Mouse (Mus musculus) bone marrow macrophage, adult 2 months (primary cell): ENCODE measurements around the gene Gm42715. TPM values are rescaled to one million over a fixed set of nuclear protein-coding genes. Genes with fewer than 3 reads are reported as not detected.

Experiments
- H3K27ac ChIP-seq: 2 replicates; pipeline ENCODE4 v1.5.1; 2012; ENCODE audit warnings: low read depth, low read length; ENCODE audit not compliant: insufficient read depth
- H3K4me1 ChIP-seq: 2 replicates; pipeline ENCODE4 v1.6.1; 2012; ENCODE audit warnings: low read length; ENCODE audit not compliant: control insufficient read depth, insufficient read depth
- H3K4me3 ChIP-seq: 2 replicates; pipeline ENCODE4 v1.5.1; 2012; ENCODE audit warnings: mild to moderate bottlenecking, low read length, moderate library complexity; ENCODE audit not compliant: insufficient read depth
- CTCF ChIP-seq: IDR thresholded peaks from 2 replicates; pipeline ENCODE4 v1.5.1; 2012; ENCODE audit warnings: low read depth, mild to moderate bottlenecking, low read length, moderate library complexity
- POLR2A ChIP-seq: IDR thresholded peaks from 2 replicates; pipeline ENCODE4 v1.6.1; 2012; ENCODE audit warnings: mild to moderate bottlenecking, low read depth, low read length, borderline replicate concordance
- polyA plus RNA-seq: library from polyadenylated mRNA; stranded (reverse); fragments of >200 nt; gene quantifications from 2 replicates; pipeline ENCODE4 v1.2.4, GENCODE M21; 2012; ENCODE audit not compliant: missing spikeins, insufficient read depth, insufficient read length

Gm42715 gene
- 4.7 and 6.2 TPM in 2 replicates for polyA plus RNA-seq

- TF ChIP-seq CTCF (no peak), POLR2A (no peak)
- H3K27ac ChIP-seq: no peak within 1 kb of the TSS
- H3K4me3 ChIP-seq: no peak within 1 kb of the TSS
Measured at GRCm38 (mm10) chr7:127519284-127519683, at the start of gene Gm42715. Gene Gm42715 (plus strand): TSS chr7:127519584.

GRCm38 (mm10) chr7:127470011-127470715 is 49.2 kb upstream of the Gm42715 start:
- peak overlapping the region; percentile 80 for H3K27ac ChIP-seq
- peaks cover 4% of the 10 kb centered on the region for H3K4me1 ChIP-seq
- H3K4me3 ChIP-seq: peak overlapping the region; percentile 58
- TF ChIP-seq POLR2A (no peak), CTCF (no peak)

More at GRCm38 (mm10) chr7:127519284-127519683, at the start of gene Gm42715:
- H3K4me1 ChIP-seq: peaks cover 2% of the 10 kb centered on the region

GRCm38 (mm10) chr7:127470743-127471645 is 48.4 kb upstream of the Gm42715 start:
- TF ChIP-seq CTCF: no peak
- TF ChIP-seq POLR2A: peak; percentile 15; the same call in 1 of the 2 replicates
- Histone ChIP-seq H3K27ac (peak overlapping the region; percentile 94), H3K4me1 (peaks cover 4% of the 10 kb centered on the region), H3K4me3 (peak overlapping the region; percentile 73)

- H3K4me3 ChIP-seq: peak overlapping the region; percentile 73
- TF ChIP-seq POLR2A: no peak
- TF ChIP-seq CTCF: peak; percentile 30; the same call in 1 of the 2 replicates
- H3K4me1 ChIP-seq: peaks cover 6% of the 10 kb centered on the region
- H3K27ac ChIP-seq: peak overlapping the region; percentile 94
Measured at GRCm38 (mm10) chr7:127471646-127472010, 47.8 kb upstream of the Gm42715 start.

GRCm38 (mm10) chr7:127472060-127472459 is 47.3 kb upstream of the Gm42715 start:
- H3K27ac ChIP-seq: peak overlapping the region; percentile 94
- TF ChIP-seq CTCF: no peak
- no peak for TF ChIP-seq POLR2A
- H3K4me3 ChIP-seq: peak overlapping the region; percentile 73
- H3K4me1 ChIP-seq: peaks cover 8% of the 10 kb centered on the region

GRCm38 (mm10) chr7:127473705-127474104 is 45.7 kb upstream of the Gm42715 start:
- peaks cover 8% of the 10 kb centered on the region for H3K4me1 ChIP-seq
- no peak overlapping the region for H3K4me3 ChIP-seq
- H3K27ac ChIP-seq: no peak overlapping the region
- no peak for TF ChIP-seq CTCF
- no peak for TF ChIP-seq POLR2A

GRCm38 (mm10) chr7:127474378-127475070 is 44.9 kb upstream of the Gm42715 start:
- TF ChIP-seq CTCF (no peak), POLR2A (no peak)
- Histone ChIP-seq H3K4me3 (no peak overlapping the region), H3K27ac (no peak overlapping the region), H3K4me1 (peaks cover 8% of the 10 kb centered on the region)

GRCm38 (mm10) chr7:127475186-127475740 is 44.1 kb upstream of the Gm42715 start:
- no peak overlapping the region for H3K27ac ChIP-seq
- H3K4me1 ChIP-seq: peaks cover 8% of the 10 kb centered on the region
- H3K4me3 ChIP-seq: no peak overlapping the region
- TF ChIP-seq POLR2A (no peak), CTCF (no peak)

GRCm38 (mm10) chr7:127476336-127476735 is 43.0 kb upstream of the Gm42715 start:
- no peak overlapping the region for H3K27ac ChIP-seq

More at GRCm38 (mm10) chr7:127476336-127476735, 43.0 kb upstream of the Gm42715 start:
- Histone ChIP-seq H3K4me3 (no peak overlapping the region), H3K4me1 (peaks cover 12% of the 10 kb centered on the region)
- no peak for TF ChIP-seq POLR2A
- TF ChIP-seq CTCF: no peak
